Mouse (Mus musculus): ENCODE results near the gene Sema6d.

The Sema6d gene

DNA sequence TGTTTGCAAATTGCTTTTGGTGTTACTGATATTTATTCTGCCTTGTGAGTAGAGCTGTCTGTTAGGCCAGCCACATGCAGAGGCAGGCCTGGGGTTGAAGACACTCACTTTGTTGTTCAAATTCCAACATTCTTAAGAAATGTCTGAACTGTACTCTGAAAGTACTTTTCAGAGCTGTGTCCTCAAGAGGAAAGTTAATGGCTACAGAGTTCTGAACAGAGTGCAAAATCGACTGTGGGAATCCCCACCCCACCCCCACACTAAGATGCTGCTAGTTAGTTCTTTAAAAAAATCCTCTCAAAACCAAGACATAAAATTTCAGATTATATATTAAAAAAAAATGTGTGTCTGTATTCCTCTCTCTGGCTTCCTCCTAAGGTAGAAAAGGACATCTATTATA, 86.5 kb downstream of the Sema6d start:
- DNase-seq: no peak

DNA sequence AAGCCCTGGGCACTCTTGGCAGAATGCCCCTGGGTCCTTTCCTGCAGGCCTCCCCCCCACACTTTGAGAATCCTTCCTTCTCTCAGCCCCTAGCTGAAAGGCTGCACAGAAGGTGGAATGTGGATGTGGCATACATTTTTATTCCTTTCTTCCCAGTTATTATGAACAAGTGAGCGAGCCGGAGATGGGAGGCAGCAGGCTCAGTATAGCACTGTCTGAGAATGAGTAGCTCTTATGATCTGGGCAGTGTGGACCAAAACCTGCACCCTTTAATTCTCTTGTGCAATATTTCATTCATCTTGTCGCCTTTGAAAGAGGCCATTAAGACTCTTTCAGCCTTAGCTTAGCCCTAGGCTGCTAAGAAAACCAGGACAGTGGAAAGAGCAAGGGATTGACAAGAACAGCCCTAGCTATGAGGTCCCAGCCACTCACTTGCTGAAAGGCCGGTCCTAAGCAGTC, 87.0 kb downstream of the Sema6d start:
- no peak for DNase-seq

DNA sequence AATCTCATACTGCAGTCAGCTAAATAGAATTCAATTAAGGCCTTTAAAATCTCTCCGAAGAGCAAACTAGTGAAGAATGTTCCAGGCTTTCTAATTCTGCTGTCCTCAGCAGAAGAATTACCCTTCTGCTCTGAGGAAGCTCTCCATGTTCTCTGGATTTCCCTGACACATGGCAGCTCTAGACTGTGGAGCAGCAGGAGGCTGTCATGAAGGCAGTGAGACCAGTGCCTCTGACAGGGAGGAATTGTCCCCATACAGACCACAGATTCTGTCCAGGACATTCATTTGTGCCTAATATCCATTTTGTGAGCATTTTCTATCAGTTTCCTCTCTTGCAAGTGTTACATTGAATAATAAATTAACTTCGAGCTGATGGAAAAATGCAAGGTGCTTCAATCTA, 99.5 kb downstream of the Sema6d start:
- DNase-seq: no peak

DNA sequence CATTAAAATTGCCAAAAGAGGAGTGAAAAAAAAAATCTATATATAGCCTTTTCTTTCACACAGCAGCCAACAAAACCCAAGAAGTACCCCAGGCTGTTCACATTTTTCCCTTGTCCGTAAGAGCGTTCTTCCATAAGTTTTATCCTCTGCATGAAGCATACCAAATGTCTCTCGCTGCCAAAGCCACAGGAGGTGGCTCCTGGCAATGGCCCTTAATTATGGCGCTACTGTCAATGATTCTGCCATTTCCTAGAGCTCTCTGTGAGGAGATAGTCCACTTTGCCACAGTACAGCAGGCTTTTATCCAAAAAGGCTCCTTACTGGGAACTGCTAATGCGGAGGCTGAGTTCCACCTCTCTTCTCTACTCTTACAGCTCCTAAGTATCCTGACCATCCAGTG, 104.3 kb downstream of the Sema6d start:
- no peak for DNase-seq

DNA sequence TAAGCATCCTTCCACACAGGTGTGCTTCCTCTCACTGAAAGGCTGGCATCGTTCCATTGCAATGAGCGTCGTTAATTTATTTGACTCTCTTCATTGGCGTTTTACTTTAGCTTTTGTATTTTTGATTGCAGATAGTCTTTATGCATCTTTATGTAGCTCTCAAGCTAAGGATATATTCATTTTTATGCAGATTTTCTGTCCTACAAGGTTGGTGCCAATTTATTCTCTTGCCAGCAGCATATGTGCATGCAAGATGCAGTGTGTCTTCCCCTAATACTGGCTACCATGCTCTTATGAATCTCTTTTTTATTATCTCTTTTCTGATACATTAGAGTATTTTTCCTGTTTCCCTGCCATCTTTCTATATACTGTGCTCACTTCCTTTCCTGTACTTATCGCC, 111.7 kb downstream of the Sema6d start:
- DNase-seq: no peak

DNA sequence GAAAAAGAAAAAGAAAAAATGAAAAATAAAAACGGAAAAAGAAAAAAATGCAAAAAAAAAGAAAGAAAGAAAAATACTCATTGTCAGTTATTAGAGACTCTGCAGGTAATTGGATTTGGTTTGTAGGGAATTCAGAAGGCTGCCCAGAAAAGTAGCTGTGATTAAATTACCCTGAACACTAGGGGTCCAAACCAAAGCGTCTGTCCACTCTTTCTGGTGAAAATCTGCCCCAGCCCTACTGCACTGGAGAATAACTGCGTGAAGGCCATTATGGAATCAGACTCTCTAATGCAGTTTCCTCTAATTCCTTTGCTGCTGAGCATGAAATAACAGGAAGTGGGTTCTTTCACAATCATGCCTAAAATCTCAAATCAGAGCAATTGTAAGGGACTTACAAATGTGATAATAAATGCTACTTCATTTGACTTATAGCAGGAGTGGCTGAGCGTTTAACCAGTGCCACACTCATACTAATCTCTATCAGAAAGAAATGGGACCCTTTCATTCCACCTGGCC, 112.8 kb downstream of the Sema6d start:
- DNase-seq: no peak

DNA sequence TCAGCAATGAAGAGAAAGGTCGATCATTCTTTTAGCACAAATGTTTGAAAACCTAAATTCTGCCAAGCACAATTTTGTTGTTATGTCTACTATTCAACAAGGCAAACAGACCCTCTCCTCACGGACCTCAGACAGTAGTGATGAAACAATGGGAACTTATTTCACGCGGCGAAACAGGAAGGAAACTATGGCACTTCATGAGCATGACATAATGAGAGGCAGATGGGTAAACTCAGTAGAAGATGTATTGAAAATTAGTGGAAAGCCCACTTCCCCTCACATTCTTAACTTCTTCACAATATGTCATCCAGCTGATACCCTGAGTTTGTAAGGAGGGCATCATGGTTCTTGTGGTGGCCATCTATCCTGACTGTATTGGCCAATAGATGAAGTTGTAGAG, 116.0 kb downstream of the Sema6d start:
- no peak for DNase-seq

DNA sequence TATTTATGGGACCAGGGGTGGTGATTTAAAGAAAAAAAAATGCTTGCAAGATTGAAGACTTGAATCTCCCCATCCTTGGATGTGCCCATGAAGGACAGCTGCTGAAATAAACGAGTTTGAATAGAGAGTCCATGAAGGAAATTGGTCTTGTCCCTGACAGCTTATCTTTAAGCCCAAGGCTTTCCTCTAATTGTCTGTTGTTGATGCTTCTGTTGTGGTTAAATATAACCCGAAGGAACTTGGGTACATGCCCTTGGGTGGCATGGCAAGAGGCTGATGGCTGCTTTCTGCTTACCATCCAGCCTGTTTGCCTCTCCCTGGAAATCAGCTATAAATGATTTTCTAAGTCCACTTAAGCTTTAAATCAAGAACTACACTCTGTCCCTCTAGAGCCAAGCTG, 118.5 kb downstream of the Sema6d start:
- DNase-seq: no peak

DNA sequence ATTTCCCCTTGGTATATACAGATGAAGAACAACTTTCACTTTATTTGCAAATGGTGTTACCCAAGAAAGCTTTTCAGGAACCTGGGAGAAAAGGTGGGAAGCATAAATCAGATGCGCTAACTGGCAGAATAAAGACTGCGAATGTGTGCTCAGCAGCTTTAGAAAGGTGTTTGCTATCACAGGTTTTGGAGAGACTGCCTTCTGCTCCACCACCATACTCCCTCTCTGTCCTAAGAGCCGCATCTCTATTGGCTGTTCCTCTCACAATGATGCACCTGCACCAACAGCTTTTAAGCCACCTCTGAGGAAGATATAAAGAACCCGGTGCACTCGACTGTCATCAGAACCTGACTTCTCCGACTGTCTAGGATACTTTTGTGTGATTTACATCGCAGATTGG, 133.8 kb downstream of the Sema6d start:
- no peak for DNase-seq

DNA sequence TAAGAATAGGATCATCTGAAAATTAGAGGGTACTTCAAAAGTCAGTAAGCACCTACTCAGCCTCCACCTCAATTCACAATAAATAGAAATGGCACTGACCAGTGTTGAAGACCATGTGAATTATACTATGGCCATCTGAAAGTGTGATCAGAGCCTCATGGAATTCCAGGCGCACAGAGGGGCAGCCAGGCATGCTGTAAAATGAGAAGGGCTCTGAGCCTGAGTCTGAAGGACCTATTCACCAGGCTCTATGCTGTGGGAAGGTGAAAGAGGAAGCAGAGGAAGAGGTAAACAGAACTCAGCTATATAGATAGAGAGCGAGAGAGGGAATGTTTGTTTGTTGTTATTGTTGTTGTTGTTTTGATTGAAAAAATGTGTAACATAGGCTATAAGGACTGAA, 134.6 kb downstream of the Sema6d start:
- no peak for DNase-seq

DNA sequence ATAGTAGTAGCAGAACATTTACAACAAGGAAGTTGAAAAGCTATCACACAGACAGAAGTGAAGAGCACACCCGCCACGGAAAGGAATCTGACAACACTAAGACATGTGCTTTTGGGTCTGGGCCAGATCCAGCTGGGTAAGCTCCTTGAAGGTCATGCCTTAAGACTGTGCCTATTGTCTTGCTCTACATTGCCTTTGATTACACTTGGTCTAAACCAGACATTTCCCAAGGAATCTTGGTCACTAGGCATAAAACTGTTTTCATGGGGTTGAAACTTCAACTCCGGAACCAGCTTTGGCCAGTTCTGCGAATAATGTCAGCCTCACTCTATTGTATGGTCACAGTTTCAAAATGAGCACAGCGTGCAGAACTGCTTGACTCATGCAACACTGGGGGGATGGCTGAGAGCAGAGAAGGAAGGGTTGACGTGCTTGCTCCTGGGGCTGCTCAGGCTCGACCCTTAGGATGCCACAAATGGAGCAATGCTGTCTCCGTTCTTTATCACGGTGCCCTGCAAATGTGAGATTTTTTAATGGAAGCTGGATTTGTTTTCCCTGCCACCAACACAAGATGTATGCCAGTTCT, 145.0 kb downstream of the Sema6d start:
- DNase-seq: no peak

DNA sequence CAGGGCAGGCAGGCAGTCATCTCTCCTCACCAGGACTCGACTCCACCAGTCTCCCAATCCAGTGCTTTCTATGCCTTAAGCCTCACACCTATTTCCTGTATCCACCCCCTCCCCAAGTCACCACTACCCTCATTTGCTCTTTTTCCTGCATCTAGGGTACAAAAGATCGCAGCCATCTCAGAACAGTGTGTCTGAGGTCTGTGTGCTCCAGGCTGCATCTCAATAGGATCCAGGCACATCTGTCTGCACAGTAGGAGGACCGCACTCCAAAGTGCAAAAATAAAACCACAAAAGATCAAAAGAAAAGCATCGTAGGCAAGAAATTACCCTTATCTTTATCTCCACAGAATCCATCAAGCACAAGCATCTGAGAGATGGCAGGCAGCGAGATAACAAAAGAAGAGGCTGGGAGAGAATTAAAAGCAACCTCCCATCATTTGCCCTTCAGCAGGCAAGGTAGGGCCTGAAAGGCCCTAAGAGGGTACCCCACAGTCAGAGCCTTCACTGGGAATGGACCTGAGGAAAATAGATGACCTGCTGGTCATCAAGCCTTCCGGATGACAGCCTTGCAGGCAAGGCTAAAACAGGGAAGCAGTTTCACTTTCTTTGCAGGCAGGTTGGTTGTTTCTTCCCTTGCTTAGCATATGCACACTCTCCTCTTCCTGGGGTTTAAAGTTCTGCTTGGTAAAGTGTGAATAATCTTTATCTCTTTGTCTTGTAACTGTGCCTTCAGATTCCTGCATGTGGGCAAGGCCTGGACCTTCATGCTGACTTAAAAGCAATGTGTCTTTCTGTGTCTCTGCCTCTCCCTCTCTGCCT, 145.7 kb downstream of the Sema6d start:
- no peak for DNase-seq

DNA sequence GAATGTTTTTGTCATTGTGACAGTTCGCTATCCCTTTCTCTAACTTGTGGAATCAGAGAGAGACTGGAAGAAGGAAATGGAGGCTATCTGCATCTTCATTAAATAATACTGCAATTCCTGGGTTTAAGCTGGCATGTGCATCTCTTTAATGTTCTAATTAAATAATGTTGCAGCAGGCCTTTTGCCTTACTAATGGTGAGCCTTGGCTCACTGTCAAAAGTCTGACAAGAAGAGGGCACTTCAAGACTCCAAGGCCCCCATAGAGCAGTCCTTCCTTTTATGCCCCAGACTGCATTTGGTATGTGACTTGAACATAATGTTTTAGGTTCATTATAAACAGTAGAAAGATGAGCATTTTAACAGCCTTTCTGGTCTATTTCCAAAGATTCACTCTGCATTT, 147.1 kb downstream of the Sema6d start:
- DNase-seq: no peak

DNA sequence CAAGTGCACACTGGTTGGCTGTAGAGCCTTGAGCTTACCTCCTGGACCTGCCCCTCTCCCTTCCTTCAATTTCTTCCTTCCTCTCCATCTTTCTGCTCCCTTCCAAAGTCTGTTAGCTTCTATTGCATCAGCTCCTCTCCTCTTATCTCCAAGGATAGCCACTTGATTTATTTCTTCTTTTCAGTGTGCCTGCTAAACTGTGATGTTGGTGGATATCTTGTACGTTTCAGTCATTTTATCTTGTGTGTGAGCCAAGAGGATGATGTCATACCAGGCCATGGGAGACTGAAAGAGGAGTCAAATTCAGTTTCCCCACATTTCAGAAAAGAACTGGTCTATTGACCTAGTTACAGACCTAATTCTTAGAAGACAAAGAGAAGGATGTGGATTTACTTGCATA, 153.8 kb downstream of the Sema6d start:
- no peak for DNase-seq

DNA sequence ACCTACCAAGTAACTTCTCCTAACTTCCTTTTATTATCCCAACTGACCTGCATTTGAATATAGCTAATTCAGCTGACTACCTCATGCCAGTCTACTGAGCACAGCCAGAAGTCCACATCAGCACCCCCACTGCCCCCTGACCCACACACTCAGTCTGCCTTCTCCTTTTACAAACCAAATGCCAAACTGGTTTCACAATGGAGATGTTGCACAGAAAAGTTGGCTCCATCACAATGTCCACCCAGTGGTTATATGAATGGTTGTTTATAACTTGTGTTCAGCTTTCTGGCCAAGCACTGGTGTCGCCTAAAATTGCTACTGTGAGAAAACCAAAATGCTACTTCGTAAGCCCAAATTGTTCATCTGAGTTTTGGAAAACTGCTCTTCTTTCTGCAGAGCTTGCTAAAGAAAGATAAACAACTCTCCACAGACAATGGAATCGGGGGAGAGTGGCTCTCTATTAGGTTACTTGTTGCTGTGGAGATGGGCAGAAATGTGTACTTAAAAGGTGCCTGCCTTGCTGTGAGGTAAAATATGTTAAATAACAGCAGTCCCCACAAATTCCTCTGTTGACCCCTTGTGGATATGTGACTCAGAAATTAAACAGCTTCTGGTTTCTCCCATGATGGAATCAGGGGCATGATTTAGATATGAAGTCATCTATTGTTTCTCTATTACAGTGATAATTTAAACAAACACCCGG, 154.9 kb downstream of the Sema6d start:
- no peak for DNase-seq

DNA sequence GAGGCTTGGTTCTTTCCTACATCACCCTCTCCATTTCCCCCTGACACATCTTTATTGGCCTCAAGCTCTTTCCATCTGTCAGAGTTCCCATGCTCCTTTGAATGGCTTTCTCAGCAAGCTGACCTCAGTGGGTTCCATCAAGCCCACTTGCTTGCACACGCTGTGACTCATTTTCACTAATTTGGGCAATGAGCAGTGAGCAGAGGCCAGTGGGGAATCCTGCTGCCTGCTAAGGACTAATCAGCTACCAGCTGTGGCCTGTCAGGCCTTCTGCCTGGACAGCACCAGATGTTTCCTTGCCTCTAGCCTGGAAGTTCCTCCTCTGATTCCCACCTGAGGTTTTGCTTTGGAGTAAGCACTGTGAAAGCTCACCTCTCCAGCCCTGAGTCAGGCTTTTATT, 168.3 kb downstream of the Sema6d start:
- no peak for DNase-seq

DNA sequence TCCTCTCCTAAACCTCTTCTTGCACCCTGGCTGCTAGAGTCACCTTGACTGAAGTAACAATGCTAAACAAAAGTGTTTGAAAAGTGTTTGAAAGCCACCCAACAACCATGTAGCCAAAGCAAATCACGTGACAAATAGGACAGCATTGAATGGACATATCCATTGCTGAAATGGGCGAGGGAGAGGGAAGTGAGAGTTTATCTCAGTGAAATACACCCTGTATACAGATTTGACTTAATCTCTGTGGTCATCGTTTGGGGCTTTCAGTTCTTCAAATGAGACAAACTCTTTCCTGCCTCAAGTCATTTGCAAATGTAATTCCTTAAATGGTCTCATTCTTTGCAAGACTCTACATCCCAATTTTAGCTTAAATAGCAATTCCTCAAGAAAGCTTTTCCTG, 174.5 kb downstream of the Sema6d start:
- no peak for DNase-seq

DNA sequence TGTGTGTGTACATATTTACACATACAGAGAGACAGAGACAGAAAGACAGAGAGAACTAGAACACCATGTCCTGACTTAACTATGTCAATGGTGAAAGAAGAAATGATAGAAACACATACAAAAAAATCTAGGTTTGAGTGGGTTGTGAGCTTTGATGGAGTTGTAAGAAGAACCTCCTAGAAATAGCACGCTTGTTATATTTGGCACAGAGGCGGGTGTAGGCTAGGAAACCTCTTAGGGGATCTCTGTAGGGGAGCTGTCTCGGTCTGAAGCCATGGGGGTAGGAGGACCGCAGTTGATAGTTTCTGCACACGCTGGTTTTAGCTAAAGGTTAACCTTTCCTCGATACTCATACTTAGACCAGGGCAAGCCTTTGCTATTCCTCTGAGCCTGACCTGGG, 181.4 kb downstream of the Sema6d start:
- no peak for DNase-seq

DNA sequence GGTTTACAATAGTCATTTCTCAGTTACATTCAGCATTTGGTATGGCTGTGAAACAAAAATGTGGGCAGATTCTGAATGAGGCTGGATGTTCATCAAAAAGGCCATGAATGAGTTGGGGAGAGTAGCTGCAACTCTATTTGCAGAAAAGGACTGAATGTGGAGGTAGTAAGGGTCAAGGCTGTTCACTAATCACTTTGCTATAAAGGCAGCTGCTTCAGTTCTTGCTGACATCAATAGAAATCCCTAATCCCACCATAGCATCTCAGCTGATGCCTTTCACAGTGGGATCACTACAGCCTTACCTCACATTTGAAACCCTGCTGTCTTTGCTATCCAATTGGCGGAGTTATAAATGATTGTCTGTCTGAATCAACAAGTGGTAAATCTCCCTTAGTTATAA, 187.7 kb downstream of the Sema6d start:
- DNase-seq: no peak

DNA sequence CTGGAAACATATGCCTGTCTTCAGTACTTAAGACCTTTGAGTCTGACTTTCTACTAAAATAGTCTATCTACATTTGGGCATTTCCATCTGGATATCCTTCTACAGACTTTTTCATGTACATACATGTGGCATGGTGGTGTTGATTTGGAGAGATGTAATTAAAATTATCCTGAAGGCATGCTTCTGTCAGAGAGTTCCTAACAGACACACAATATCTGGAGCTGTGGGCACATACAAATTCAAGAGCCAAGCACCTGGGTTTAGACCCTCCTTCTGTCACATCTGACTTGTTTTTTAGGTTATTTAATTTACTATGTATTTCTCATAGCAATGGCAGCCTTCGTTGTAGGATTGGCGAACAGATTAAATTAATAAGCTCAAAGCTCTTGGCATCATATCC, 195.3 kb downstream of the Sema6d start:
- no peak for DNase-seq

DNA sequence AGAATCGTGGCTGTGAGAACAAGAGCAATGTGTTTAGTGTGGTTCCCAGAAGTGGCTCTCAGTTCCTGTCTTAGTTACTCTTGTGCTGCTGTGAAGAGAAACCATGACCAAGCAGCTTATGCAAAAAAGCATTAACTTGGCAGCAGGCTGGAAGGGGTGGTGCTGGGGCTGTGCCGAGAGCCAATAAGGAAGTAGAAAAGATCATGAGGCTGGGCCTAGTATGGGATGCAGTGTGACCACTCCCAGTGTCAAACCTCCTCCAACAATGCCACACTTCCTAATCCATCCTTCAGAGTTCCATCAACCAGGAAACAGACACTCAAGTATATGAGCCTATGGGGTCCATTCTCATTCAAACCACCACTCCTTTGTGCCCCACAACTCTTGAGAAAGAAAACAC, 199.6 kb downstream of the Sema6d start:
- DNase-seq: no peak

DNA sequence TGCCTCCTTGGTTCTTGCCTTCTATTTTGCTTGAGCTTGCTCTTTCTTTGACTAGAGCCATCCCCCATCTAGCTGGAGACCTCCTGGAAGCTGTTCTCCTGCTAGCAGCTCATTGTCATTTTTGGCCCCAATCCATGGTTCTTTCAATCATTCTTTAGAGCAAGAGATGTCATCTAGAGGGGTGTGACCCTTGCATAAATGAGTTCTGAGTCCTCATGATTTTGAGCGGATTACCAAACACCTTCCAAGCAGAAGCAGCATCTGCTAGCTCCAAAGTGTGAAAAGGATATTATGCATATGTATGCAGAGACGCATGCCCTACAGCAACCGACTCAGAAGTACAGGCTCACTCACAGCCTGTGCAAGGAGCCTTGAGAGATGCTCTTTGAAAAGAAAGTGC, 201.4 kb downstream of the Sema6d start:
- no peak for DNase-seq

DNA sequence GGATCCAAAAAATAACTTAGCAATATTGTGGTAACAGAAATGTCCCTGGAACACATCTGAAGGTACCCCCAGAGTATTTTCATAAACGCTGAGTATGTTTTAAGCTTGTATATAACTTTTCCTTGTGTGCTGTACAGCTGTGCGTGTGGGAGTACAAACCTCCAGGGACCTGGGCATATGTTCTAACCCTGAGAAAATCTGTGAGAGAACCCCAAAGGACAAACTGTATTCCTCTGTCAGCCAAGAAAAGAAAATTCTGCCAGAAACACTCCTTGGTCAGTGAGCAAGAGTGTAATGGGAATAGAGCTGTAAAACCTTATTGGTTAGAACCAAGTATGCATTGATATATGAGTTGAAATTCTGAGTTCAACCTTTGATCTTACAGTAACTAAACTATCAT, 203.8 kb downstream of the Sema6d start:
- DNase-seq: no peak

DNA sequence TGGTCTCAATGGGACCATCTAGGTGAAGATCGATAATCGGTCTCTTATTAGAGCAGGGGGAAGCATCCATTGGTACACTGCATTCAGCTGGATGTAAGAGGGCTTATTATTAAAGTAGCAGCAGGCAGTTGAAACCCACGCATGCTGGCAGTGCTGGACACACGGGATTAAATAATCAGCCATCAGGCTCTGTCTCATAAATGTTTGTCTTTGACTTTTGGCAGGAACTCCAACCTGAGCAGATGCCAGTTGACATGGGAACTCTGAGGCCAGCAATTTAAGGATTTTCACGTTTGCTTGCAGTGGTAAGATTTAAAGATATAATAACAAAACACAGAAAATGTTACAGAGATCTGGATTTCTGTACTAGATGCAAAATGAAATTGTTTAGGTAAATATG, 208.6 kb downstream of the Sema6d start:
- peak; percentile 2 for DNase-seq

All from cerebellum, adult 8-10 months (tissue).